In the genomic region with DNA sequence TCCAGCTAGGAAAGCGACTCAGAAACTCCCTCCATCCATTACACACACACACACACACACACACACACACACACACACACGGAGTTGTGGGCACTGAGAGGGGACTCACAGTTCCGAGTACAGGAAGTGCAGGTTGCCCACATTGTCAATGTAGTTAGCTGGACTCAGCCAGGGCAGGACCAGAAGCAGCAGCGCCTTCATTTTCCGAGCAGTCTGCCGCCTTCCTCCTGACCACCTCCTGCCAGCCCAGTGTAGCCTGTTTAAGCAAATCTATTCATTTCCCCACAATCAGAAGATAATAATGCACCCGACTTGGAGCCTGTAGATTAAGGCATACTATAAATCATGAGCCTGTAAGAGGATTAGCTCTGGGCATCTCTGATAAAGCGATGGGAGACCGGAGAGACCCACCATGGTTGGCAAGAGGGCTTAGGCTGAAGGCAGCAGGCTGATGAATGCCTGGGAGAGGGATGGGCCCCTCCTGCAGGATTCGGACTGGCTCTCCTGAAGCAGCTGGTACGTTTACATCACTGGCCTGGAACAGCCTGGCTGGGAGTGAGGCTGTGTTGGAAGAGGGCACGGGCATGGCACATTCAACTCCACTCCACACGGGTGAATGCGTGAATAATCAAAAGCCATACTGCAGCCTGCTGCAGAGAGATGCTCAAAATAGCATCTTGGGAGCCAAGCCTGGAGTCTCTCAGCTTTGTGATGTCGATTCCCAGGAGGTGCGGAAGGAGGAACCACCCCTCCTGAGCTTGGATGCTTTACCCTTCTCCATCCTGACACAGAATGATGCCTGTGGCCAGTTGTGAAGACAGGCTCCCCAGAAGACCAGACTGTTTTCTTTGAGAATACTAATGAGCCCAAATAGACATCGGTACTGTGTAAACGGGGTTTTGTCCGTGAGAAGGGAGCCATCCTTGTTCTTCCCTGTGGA, we compare ENCODE assay signal across 8 mouse cellular contexts. TPM values are rescaled to one million over a fixed set of nuclear protein-coding genes. Genes with fewer than 3 reads are reported as not detected.
DNase-seq lines count a peak whose midpoint lies in the region; ATAC-seq and TF ChIP-seq lines count a peak whose summit lies in the region.
"Had no signal": no experiment of that assay in that cellular context is flagged by ENCODE, and none has a peak within 500 bp of the region (broad histone marks: within the 10 kb centered on the region; RNA-seq: fewer than 3 reads in every experiment).

No protein-coding gene starts in this region.

- no peaks in the 10 kb centered on the region for H3K9me3 ChIP-seq in liver, postnatal 0 days (ENCODE audit: low read length)
- H3K9me3 ChIP-seq: limb, embryonic 15.5 days had no signal

- TF ChIP-seq EP300 in liver, postnatal 0 days (IDR thresholded peaks at IDR 0.05; ENCODE audit: low read depth): no peak

- H3K27ac ChIP-seq in liver, postnatal 0 days (ENCODE audit: low read depth): no peak overlapping the region
- H3K27ac ChIP-seq: limb, embryonic 15.5 days had no signal

- ATAC-seq in cerebellum, adult (ENCODE audit: insufficient number of reproducible peaks, low FRiP score, low TSS enrichment): peak; percentile 98
- no peak for ATAC-seq in liver, postnatal 0 days

- no peaks in the 10 kb centered on the region for H3K27me3 ChIP-seq in liver, postnatal 0 days (ENCODE audit: insufficient read depth, low read length)
- H3K27me3 ChIP-seq: limb, embryonic 15.5 days had no signal

- WGBS in liver, postnatal 0 days (ENCODE audit: insufficient replicate concordance): 62% methylated on average over 19 of the region's 19 CpGs
- WGBS in lung, adult 2 months: 64% methylated on average over 19 of the region's 19 CpGs

- TF ChIP-seq CTCF in liver, postnatal 0 days (IDR thresholded peaks at IDR 0.05; ENCODE audit: low read depth): no peak
- TF ChIP-seq CTCF in lung, adult 2 months (IDR thresholded peaks at IDR 0.05; ENCODE audit: insufficient read depth, low read length): no peak

- no peaks in the 10 kb centered on the region for H3K36me3 ChIP-seq in liver, postnatal 0 days (replicated peaks; ENCODE audit: insufficient read depth, low read length)
- H3K36me3 ChIP-seq: limb, embryonic 15.5 days had no signal

- no peaks in the 10 kb centered on the region for H3K4me1 ChIP-seq in liver, postnatal 0 days (ENCODE audit: insufficient read depth)
- H3K4me1 ChIP-seq in lung, adult 2 months (ENCODE audit: control insufficient read depth, insufficient read depth, low read length): no peaks in the 10 kb centered on the region

- no peak for TF ChIP-seq POLR2A in lung, adult 2 months (IDR thresholded peaks at IDR 0.05; ENCODE audit: borderline replicate concordance, extremely low read depth, low read depth, low read length)

- H3K9ac ChIP-seq in liver, postnatal 0 days (replicated peaks): no peak overlapping the region
- H3K9ac ChIP-seq: limb, embryonic 15.5 days had no signal

- H3K4me3 ChIP-seq in liver, postnatal 0 days (ENCODE audit: low read depth, low read length): no peak overlapping the region
- no peak overlapping the region for H3K4me3 ChIP-seq in lung, adult 2 months (replicated peaks; ENCODE audit: extremely low read depth, low read depth, low read length)
- H3K4me3 ChIP-seq: limb, embryonic 15.5 days had no signal

- no peak overlapping the region for H3K4me2 ChIP-seq in liver, postnatal 0 days (ENCODE audit: low read depth, low read length)
- H3K4me2 ChIP-seq: limb, embryonic 15.5 days had no signal

- peak; percentile 41 for DNase-seq in NIH3T3 (ENCODE audit: low read depth)
- peak; percentile 78 to 86 for DNase-seq in frontal cortex, postnatal 36 days (ENCODE audit: low spot score in 2 of 2)
- DNase-seq in left cerebral cortex, postnatal 10 days (ENCODE audit: extremely low spot score in 1 of 2, low spot score in 2 of 2): peak; percentile 79 to 80
- peak; percentile 67 for DNase-seq in right cerebral cortex, postnatal 4 days
- DNase-seq in liver, postnatal 0 days: no peak
- no peak for DNase-seq in lung, adult 2 months

- intact Hi-C loops in left cerebral cortex, postnatal 10 days (cut with DNase I): no loop called here

RNA-seq across cellular contexts. Expression of gene Lnx1, which starts 25.0 kb away (rescaled TPM):
- total RNA-seq in left cerebral cortex, postnatal 10 days (2021): 10 to 100 TPM; 30.6 to 32.6 TPM
- 0.06 TPM in 1 of 2 replicates, not detected in the other for polyA plus RNA-seq in liver, postnatal 0 days (2015; fragmentation: Nextera tagmentation; extraction: Ambion mirVana)
- polyA plus RNA-seq in lung, adult 2 months (2012; rRNA removed): 3.4 and 4.0 TPM in 2 replicates

Comparison
In these comparisons a context has a peak if more than half of its experiments do, and no peak if none do; other contexts are left out.
1. DNase-seq: peak in NIH3T3 (single experiment), frontal cortex, postnatal 36 days (2 of 2), left cerebral cortex, postnatal 10 days (2 of 2) and right cerebral cortex, postnatal 4 days (single experiment); none in liver, postnatal 0 days (single experiment) and lung, adult 2 months (single experiment).